Mouse (Mus musculus) v-Abl transformed pro-B cells (cell line): ENCODE results near the gene Ndufa9.

Experiments
- in situ Hi-C, 2 experiments: fragments of 400-800 bp; cut with MboI; formaldehyde crosslinking; loops; one replicate each; pipeline ENCODE4 v1.15.1; 2025; ENCODE audit not compliant: unreplicated experiment in 2 of 2

Gene Ndufa9

GRCm38 (mm10) chr6:126848712-126849704, at the start of gene Ndufa9:
Gene Ndufa9 (minus strand): TSS chr6:126849136.
- in situ Hi-C loops: no loop called here

GRCm38 (mm10) chr6:126877118-126877517, 28.2 kb upstream of the Ndufa9 start:
- in situ Hi-C loops: no loop called here

- in situ Hi-C loops: loop anchor here in 1 of 2 experiments (5.0 kb wide), 1 partner anchor 84 kb away; the partner anchor contains the start of genes D6Wsu163e and Rad51ap1
Measured at GRCm38 (mm10) chr6:126852881-126853280, 3.9 kb upstream of the Ndufa9 start, which contains the start of gene Akap3. Gene Akap3 (plus strand): TSS chr6:126853098.

- in situ Hi-C loops: no loop called here
Measured at GRCm38 (mm10) chr6:126836628-126837027, 12.3 kb downstream of the Ndufa9 start.

- in situ Hi-C loops: loop anchor here in 1 of 2 experiments (25.0 kb wide), 1 partner anchor 289 kb away; the partner anchor contains the start of gene Tigar
Measured at GRCm38 (mm10) chr6:126823087-126823486, 25.8 kb downstream of the Ndufa9 start.

- in situ Hi-C loops: loop anchor here in 1 of 2 experiments (25.0 kb wide), 1 partner anchor 296 kb away; the partner anchor contains the start of gene Tigar
Measured at GRCm38 (mm10) chr6:126816338-126816737, 32.6 kb downstream of the Ndufa9 start.

GRCm38 (mm10) chr6:126815206-126815750, 33.7 kb downstream of the Ndufa9 start:
- in situ Hi-C loops: loop anchor here in 1 of 2 experiments (25.0 kb wide), 1 partner anchor 297 kb away; the partner anchor contains the start of gene Tigar

GRCm38 (mm10) chr6:126811481-126811880, 37.5 kb downstream of the Ndufa9 start:
- in situ Hi-C loops: loop anchor here in 1 of 2 experiments (25.0 kb wide), 1 partner anchor 301 kb away; the partner anchor contains the start of gene Tigar

- in situ Hi-C loops: loop anchor here (10.0 to 25.0 kb wide), 2 partner anchors 304 to 316 kb away; partner anchors contain the start of gene Tigar (in 1 of the 2)
Measured at GRCm38 (mm10) chr6:126808561-126808960, 40.4 kb downstream of the Ndufa9 start.

GRCm38 (mm10) chr6:126808134-126808533, 40.8 kb downstream of the Ndufa9 start:
- in situ Hi-C loops: loop anchor here (10.0 to 25.0 kb wide), 2 partner anchors 304 to 317 kb away; partner anchors contain the start of gene Tigar (in 1 of the 2)

- in situ Hi-C loops: loop anchor here (10.0 to 25.0 kb wide), 2 partner anchors 306 to 318 kb away; partner anchors contain the start of gene Tigar (in 1 of the 2)
Measured at GRCm38 (mm10) chr6:126806783-126807182, 42.2 kb downstream of the Ndufa9 start.

GRCm38 (mm10) chr6:126802946-126803345, 46.0 kb downstream of the Ndufa9 start:
- in situ Hi-C loops: loop anchor here (10.0 to 25.0 kb wide), 2 partner anchors 309 to 322 kb away; partner anchors contain the start of gene Tigar (in 1 of the 2)

GRCm38 (mm10) chr6:126794751-126795150, 54.2 kb downstream of the Ndufa9 start:
- in situ Hi-C loops: no loop called here

- in situ Hi-C loops: no loop called here
Measured at GRCm38 (mm10) chr6:126793689-126794088, 55.2 kb downstream of the Ndufa9 start.

- in situ Hi-C loops: no loop called here
Measured at GRCm38 (mm10) chr6:126791964-126792363, 57.0 kb downstream of the Ndufa9 start.

GRCm38 (mm10) chr6:126791488-126791887, 57.4 kb downstream of the Ndufa9 start:
- in situ Hi-C loops: no loop called here

GRCm38 (mm10) chr6:126788863-126789262, 60.1 kb downstream of the Ndufa9 start:
- in situ Hi-C loops: no loop called here

GRCm38 (mm10) chr6:126784206-126784605, 64.7 kb downstream of the Ndufa9 start:
- in situ Hi-C loops: no loop called here

GRCm38 (mm10) chr6:126783651-126784066, 65.3 kb downstream of the Ndufa9 start:
- in situ Hi-C loops: no loop called here

GRCm38 (mm10) chr6:126783056-126783455, 65.9 kb downstream of the Ndufa9 start:
- in situ Hi-C loops: no loop called here

- in situ Hi-C loops: no loop called here
Measured at GRCm38 (mm10) chr6:126777889-126778288, 71.0 kb downstream of the Ndufa9 start.
